Mouse (Mus musculus) stomach, postnatal 0 days (tissue): ENCODE measurements around the gene Stac2.

Experiments
- CTCF ChIP-seq: IDR thresholded peaks from 2 replicates; pipeline ENCODE4 v1.5.1; 2016; ENCODE audit warnings: antibody characterized with exemption, low read depth, mild to moderate bottlenecking, moderate library complexity
- EP300 ChIP-seq: optimal IDR thresholded peaks from 2 replicates; pipeline ENCODE3; 2016; ENCODE audit warnings: antibody characterized with exemption

DNA sequence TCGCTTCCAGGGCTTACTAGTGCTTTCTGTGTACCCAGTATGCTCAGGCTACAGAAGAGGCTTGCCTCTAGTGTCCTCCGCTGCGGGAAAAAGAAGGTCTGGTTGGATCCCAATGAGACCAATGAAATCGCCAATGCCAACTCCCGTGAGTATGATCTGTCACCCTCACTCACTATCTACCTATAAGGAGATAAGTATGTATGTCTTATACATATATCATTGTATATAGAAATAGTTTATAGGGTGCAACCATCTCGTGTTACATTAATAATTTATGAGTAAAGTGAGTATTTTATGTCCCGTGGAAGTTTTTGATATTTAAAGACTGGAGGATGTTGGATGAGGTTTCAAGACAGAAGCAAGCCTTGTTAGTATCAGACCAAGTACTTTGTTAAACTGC, 25.5 kb downstream of the Stac2 start:
- TF ChIP-seq CTCF = no peak
- TF ChIP-seq EP300 = no peak
